Mouse (Mus musculus) ZHBTc4 (cell line): ENCODE measurements around the gene Olfr836.

Experiments
- DNase-seq: peaks from one replicate; pipeline ENCODE4 v3.0.0-alpha.2; 2011; ENCODE audit warnings: low read depth, low spot score

Olfr836 gene

DNA sequence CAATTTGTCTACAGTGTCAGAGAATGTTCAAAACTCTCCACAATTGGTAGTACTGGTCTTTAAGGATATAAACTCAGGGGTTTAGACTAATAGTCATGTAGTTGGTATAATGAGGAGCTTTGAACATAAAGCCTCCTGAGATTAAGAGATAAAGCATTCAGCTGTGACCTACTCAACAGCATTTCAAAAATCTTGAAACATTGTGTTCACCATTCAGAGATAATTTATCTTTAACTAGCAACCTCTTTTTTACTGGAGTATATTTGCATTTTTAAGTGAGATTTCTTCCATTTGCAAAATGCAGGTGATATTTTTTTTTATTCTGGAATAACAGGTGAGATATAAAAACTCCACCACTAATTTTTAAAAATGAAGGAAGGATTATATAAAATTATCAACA is at the start of gene Olfr836:
TSS of gene Olfr836 (plus strand) at position 301 of the 400 bp plus-strand sequence.
- DNase-seq = no peak

DNA sequence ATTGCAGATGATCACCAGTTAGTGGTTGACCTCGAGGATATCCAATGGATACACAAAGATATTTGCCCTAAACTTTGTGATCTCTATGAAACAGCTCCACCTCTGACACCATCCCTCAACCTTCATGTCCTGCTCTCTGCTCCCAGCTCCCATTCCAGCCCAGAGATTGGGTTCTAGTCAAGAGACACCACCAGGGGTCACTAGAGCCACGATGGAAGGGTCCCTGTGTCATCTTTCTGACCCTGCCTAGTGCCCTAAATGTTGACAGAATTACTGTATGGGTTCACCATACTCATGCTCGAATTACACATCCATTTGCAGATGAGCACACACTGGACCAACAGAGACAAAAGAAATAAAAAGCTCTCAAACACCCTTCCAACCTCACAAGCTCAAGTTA is 35.2 kb upstream of the Olfr836 start:
- DNase-seq = peak; percentile 65

DNA sequence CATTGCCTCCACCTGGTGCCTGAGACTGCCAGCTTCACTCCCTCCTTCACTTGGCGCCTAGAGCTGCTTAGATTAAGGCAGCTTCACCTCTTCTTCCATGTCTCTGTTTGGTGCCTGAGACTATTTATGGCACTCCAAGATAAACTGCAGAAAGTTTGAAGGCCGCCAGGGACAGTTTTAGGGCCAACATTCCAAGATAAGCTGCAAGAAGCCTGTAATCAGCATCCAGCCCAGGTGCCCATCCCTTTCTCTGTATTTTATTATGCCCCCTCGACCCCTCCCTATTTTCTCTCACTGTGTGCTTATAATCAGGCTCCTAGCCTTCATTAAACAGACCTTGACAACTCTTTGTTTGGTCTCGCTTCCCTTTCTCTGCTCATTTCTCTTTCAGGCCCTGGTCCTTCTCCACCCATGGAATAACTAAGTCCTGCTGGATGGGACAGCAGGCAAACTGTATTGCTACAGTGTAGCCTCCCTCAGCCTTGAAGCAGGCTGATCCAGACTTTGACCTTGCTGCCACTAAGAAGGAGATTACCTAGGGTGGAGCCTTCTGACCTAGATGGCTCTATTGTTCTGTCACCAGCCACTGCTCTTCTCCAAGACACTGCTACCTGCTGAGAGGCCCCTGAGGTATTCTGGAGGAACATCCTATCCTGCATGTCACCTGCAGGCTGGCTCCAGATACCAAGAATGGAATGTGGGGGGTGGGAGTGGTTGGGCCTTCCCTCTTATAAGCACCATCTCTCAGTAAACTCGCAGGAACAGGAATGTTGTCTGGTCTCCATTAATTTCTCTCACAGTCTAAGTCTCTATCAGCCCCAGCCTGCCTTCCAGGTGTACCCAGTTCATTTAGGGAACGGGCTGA is 27.1 kb upstream of the Olfr836 start:
- DNase-seq = peak; percentile 96

DNA sequence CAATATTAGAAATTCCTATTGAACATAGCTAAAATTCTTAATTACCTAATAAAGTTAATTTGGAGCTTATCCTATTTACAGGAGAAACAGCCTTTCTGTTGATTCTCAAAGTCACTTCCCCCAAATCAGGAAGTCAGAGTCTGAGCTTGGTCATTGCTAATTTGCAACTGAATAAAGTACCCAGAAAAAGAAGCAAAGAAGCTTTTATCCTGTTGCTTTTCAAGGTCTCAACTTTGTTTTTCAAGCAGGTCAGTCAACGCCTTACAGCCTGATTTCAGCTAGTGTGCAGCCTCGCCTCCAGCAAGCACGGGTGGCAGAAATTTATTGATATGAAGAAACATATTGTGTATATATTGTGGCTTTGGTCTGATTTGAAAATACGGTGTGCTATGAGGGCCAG is 22.9 kb upstream of the Olfr836 start:
- DNase-seq = peak; percentile 52

DNA sequence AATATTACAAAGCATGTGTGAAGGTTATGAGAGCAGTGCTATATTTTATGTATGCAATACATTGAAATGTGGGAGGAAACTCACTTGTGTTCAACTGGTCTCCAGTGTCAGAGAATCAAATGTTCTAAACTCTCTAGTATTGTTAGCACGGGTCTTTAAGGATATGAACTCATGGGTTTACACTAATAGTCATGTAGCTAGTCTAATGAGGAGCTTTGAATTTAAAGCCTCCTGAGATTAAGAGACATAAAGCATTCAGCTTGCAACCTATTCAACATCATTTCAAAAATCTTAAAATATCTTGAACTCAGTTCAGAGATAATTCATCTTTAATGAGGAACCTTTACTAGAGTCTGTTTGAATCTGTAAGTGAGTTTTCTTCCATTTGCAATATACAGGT is 15.8 kb downstream of the Olfr836 start, which contains the start of gene Olfr837:
TSS of gene Olfr837 (plus strand) at position 301 of the 400 bp plus-strand sequence.
- DNase-seq = no peak
